Mouse (Mus musculus) adrenal gland, postnatal 25 days (tissue): ENCODE results near the gene Fbxl17. TPM values are rescaled to one million over a fixed set of nuclear protein-coding genes. Genes with fewer than 3 reads are reported as not detected.

Experiments
- DNase-seq: peaks from one replicate; pipeline ENCODE4 v3.0.0; 2021; ENCODE audit warnings: mixed read lengths
- total RNA-seq: library from RNA; stranded (reverse); gene quantifications from 2 replicates; pipeline ENCODE4 v1.2.3, GENCODE M21; 2021

Gene Fbxl17
- total RNA-seq, 1 experiment from 2014 or later, result 42.4 TPM

DNA sequence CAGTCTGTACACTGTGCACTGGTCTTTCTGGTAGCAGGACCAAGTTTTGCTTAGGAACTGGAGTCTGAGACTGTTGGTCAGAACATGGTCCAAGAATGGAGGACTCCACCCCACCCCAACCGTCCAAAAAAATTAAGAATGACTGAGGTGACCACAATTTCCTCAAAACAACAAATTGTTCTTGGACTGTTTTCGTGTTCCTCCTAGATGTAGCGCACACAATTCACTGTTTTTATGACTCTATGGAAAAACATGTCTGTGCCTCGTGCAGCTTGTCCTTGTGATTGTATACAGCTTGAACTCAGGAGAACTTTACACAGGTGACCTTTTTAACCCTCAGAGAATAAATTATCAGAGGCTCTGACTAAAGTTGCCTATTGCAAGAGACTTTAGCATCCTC lies 220.7 kb downstream of the Fbxl17 start:
- no peak for DNase-seq

DNA sequence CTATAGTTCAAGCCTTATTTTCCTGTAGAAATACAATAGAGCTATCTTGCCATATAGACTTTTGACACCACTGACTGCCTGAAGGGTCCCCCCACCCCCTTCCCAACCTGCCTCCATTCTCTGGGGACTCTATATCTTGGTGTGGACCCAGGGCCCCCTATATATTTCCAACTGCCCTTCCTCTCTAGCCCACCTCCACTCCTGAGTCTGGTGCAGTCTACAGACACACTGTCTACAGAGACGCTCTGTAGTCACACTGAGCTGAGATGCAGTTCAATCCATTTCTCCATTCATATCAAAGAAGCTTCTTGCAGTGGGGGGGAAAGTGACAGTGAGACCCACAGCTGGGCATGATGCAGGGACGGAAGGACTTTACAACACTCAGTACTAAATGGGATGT lies 226.5 kb downstream of the Fbxl17 start:
- no peak for DNase-seq

DNA sequence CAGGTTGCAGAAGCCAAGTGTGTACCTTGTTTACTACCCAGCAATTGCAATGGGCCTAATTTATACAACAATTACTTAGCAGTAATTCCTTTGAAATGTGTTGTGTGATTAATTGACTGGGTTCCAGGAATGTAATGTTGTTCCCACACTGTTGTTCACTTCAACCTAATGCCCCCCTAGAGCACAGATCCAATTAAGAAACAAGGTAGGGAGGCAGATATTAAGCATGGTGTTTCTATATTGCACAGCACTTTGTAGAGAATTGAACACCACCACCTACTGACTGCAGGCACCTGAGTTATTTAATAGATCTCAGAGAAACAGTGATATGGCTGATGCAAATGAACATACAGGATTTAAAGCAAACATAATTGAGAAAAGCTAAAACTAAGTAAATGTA lies 226.9 kb downstream of the Fbxl17 start:
- DNase-seq, result no peak

DNA sequence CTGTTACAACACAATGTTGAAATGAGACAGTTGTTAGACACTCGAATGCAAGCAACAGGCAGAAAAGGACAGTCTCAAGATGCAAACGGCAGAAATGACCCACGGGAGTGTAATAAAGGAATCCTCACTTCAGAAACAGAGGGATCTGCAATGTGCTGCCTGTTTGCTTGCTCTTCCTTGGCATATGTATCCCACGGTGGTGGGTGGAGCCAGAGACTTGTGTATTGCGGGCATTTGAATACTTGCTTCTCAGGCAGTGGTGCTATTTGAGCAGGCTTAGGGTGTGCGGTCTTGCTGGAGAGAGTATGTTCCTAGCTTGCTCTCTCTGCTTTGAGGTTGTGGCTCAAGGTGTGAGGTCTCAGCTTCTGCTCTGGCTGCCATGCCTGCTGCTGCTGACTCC lies 228.8 kb downstream of the Fbxl17 start:
- no peak for DNase-seq

DNA sequence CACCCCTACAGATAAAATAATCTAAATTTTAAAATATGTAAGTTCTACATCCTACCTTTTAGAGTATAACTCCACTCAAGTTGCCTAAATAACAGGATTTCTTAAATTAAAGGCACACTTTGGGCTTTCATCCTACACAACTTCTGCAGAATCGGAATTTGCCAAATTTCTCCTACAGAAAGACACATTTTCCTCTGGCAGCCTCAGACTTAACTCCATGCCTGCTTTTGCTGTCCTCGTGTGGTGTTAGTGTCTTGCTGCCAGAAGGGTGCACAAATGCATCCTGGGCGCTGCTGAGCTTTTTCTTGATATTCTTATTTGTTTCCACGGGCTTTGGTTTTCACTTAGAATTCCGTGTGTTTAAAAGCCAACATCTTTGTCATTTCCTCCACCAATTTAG lies 229.3 kb downstream of the Fbxl17 start:
- no peak for DNase-seq

DNA sequence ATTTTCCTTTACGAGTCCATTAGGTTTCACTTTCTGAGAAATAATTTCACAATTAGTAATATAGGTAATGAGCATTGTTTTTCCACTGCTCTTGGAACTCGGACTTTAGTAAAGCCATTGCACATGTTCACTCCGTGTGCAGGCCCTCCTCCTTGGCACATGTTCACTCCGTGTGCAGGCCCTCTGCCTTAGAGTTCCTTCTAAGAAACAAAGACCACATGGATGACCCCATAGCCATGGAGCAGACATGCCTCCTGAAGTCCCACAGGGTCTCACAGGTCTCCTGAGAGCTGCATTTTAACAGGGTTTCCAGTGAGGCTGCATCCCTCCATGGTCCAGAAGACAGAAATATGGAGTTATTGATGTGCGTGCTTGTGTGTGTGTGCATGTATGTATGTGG lies 237.1 kb downstream of the Fbxl17 start:
- DNase-seq, result no peak

DNA sequence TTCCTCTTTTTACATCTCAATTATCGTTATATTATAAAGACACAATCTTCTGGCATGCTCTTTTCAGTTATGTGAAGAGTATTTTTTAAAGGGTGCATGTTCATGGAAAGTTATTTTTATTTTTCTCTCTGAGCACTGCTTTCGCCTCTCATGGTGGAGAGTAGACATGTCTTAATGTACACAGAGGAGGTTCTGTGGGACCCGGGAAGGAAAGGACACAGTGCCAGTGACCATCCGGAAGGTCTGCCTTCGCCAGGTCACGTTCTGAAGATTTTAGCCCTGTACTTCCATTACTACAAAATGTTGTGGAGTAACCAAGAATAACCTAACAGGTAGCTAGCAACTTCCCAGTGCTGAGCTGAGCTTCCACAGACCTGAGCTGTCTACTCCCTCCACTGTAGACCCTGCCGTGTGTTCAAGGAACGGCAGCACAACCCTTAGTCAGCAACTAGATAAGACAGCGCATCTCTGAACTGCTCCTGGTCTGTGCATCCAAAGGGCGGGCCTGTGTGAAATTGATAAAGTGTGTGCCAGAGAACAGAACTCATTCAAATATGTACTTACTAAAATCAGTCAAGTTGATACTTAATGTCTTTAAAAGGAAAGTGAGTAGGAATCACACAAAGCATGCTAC lies 238.2 kb downstream of the Fbxl17 start:
- no peak for DNase-seq

DNA sequence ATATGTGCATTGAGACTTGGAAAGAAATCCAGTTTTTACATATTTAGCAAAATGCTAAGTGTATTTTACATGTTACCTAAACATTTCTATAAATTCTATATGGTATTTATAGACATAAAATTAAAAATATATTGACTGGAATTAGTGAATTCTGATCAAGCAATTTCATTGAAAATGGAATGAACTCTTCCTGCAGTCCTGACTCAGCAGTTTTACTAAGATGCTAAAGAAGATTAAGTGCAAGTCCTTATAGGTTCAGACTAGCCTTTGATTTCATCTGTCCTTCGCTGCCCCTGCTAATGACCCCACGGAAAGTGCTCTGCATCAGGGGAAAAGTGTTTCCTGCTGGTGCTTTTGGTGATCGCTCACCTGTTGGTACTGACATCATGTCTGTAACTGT lies 240.7 kb downstream of the Fbxl17 start:
- DNase-seq, result no peak

DNA sequence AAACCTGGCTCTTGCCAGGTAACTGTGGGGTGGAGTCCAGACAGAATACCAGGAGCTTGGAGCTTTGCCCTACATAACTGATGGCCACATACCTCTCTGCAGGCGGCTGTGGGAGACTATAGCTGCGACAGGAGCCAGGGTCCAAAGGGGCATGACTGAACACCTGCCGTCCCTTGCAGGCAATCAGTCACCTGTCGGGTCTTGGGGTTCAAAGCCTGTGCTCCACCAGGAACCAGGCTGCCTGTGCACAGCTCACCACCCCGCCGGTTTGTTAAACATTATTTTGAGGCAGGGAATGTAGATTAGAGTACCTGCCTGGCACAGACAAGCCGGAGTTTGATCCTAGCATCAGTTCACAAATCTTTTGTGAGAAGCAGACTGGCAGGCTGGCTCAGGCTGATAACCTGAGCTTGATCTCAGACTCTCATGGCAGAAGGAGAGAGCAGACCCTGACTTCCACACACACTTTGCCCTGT lies 253.6 kb downstream of the Fbxl17 start:
- DNase-seq, result no peak

DNA sequence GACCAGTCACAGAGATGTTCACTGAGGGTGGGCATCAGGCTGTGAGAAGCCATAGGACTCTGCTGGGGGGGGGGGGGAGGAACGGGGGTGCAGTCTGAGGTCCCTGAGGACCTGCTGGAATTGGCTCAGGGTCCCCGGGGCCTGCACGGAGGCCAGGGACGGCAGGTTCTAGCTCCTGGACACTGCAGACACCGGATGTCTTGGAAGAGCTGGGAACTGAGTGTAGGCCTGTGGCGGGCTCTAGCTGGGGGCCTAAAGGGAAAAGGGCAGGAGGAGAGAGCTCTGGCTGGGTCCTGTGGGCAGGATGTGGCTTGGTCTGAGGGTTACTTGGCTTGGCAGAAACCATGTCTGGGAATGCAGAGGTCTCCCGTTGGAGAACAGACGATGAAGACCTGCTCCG lies 254.3 kb downstream of the Fbxl17 start:
- DNase-seq, result no peak

DNA sequence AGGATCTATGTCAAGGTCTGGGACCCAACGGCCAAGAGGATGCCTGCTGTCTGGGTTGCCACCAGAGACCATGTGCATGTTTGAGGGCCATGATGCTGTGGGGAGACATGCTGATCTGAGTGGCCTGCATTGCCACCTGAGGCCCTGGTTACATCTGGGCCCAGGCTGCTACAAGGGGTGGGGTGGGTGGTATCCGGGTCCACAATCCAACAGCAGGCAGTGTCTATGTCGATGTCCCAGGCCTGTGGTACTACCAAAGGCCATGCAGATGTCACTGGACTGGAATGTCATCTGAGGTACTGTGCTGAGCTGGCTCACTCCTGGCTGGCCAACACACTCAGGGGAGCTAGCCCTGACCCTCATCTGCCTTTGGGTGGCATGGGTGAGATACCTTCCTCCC lies 257.1 kb downstream of the Fbxl17 start:
- DNase-seq, result no peak

DNA sequence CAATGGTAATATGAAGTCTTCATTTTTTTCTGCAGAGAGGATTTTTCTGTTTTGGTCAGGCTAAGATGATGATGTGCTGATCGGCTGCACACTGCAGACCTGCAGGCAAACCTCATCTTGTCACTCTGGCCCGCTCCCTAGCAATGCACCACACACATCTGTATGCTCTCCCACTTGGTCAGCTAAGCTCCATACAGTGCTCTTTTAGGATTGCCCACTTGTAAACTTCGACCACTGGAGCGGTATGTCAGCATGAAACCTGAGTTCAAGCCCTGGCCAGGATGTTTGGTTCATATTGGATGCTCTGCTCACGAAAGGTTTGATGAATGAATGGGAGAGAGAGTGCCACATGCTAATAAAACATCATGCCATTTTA lies 259.1 kb downstream of the Fbxl17 start:
- DNase-seq, result no peak

DNA sequence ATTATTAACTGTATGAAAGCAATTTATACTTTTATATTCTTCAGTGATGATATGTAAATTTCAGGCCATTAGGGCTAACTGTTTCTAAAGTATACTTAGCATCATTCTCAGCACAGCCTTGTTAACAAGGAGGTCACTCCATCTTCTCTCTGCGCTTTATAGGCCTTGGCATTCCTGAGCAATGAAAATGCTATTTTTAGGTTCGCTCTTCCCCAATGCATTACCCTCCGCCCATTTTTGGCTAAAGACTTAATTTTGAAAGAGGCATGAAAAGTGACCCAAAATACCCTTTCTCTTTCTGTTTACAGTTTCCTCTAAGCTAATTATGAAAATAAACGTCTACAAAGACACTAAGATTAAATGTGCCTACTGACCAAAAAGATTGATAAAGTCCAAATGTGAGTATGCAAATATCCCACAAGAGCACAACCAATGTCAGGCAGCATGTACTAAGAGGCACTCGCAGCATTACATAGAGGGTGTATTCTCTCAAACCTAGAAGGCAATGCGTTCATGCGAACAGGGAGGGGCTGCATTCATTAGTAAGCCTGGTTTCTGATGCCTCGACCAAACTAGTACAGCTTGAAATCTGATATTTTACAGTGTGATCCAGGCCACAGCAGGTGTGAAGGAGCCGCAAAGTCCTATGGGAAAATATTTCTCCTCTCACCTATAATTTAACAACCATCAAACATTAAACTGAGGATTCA lies 259.6 kb downstream of the Fbxl17 start:
- no peak for DNase-seq

DNA sequence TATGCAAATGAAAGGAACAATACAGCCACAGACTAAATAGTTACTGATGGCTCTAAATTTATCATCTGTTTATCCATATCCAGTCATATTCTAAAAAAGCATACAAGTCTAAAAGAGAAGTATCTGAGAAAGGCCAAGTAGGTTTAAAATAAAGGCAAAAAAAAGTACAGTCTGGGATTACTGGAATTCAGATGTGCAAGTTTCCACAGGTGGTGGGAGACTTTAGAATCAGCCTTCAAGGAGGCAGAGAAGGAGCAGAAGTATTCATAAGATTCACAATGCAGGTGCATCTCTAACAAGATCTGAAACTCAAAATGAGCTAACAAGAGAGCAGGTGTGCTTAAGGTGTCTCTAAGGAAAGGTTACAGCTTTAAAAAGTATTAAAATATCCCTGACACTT lies 263.0 kb downstream of the Fbxl17 start:
- DNase-seq, result no peak

DNA sequence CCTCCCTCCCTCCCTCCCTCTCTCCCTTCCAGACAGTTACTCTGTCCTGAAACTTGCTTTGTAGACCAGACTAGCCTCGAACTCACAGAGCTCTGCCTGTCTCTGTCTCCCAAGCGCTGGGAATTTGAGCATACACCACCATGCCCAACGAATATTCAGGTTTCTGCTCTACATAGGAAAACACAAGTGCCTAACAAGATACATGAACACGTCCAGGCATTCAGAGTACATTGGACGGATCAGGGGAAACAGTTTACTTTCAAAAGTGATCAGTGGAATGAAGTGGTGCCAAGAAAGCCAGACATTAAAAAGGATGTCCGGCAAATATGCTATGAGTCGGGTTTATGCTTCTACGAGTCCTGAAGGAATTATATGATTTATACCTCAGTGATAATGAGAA lies 263.6 kb downstream of the Fbxl17 start:
- no peak for DNase-seq

DNA sequence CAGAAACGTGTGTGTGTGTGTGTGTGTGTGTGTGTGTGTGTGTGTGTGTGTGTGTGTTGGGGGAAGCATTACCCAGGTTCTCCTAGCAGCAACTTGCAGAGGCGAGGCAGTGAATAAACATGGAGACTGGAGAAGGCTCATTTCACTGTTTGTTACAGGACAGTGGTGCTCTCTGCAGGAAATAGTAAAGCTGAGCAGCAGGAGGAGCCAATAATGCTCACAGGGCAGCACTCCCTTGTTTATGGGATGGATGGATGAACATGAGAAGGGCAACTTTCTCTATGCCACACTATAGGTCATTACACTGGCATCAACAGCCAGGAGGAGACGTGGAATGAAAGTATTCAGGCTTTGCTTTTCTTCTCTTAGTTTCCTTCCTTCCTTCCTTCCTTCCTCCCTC lies 264.0 kb downstream of the Fbxl17 start:
- DNase-seq, result no peak

DNA sequence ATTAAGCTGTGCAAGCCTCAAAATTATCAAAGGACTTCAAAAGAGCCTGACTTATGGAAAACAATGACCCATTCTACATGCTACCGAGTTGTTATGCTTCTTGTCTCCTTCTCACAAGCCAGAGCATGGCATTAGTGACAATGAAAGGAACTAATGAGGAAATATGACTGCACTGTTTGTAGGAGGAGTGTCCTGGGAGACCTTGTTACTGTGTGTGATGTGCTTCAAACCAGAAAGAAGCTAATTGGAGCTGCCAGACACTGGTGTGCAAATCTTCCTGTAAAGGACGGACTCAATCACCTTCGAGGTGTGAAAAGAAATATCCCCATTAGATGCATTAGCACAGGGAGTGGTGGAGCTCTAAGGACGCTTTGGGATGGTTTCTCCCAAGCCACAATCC lies 270.7 kb downstream of the Fbxl17 start:
- DNase-seq, result no peak

DNA sequence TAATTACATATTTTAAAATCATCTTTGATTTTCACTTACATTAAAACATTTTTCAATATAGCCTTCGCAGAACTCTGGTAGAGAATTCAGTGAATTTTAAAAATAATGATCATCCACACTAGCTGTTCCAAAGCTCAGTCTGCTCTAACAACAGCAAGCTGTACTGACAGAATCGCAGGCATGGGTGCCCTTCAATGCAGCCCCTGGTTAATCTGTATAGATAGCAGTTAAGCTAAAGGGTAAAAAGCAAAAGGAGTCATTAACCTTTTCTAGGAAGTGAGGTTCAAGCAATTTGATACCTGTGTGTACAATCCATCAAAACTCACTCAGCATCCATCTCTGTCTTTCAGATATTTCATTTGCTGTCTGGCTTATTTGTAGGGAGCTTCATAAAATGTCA lies 273.4 kb downstream of the Fbxl17 start:
- no peak for DNase-seq

DNA sequence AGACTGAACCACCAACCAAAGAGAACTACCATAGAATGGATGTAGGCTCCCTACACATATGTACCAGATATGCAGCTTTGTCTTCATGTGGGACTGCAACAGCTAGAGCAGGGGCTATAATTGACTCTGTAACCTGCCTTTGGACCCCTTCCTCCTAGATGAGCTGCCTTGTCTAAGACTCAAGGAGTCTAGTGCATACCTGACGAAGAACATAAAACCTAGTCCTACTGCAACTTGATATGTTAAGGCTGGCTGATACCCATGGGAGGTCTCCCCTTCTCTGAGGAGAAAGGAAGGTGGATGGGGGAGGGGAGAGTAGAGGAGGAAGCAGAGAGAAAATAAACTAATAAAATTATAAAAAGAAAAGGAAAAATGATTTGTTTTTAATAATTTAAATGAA lies 273.9 kb downstream of the Fbxl17 start:
- no peak for DNase-seq

DNA sequence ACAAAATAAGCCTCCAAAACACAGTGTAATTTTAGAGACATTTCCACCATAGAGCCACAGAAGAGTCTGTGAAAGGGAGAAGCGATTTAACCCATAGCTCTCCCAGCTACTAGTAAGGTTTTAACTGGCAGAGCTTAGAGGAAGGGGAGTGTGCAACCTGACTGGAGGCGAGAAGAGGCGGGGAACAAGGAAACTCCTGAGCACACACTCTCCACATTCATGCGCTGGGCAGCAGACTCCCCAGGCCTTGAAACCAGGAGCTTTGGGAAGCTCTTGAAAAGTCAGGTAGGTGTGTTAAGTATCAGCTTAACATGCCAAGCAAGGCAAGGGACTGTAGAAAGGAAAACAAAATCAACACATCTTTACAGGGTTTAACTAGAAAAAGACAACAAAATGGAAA lies 276.1 kb downstream of the Fbxl17 start:
- DNase-seq, result no peak

DNA sequence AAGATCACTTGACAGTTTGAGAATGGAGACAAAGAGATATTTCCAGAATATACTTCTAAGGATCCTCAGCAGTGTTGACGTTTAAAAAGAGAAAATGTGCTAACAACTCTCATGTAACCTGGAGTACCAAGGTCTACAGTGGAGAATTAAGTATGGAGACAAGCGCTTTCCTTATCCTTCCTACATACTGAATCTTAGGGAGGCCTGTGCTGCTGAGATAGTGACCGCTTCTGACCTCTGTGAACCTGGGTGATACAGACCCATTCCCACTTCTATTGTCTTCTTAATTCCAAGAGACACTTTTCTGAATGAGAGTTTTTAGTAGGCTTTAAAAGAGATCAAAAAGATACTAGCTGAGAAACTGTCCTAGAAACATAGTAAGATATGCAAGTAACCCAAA lies 278.2 kb downstream of the Fbxl17 start:
- DNase-seq, result no peak

DNA sequence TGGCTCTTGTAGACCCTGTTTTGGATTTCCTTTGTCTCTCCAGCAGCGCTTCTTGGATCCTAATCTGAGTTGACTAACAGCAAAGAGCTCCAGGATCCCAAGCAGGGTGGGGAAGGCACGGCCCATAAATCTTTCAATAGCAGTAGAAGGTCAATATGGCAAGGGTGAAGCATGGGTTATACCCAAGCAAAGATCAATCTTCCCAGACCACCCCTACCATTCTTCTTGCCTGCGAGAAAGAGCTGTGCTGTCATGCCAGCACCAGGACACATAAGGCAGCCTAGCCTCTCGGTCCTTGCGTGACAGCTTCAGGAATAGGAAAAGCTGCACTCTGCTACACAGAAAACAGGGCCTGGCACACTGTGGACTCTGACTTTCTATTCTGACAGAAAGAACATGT lies 279.0 kb downstream of the Fbxl17 start:
- no peak for DNase-seq

DNA sequence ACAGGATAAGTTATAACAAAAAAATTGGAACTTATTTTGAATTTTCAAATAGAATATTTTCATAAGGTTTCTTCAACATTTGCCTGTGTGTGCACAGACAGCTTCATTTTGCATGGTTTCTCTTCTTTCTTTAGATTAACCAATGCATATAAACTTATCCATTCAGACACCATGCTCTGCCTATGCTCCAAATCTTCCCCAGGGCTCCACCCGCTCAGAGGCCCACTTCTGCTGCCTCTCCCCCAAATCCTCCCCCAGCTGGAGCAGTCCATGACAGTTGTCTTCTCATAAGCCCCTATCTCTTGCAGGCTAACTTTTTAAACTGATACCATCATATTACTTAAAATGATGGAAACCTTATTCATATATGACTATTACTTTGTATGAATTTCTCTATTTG lies 282.8 kb downstream of the Fbxl17 start:
- DNase-seq, result no peak

DNA sequence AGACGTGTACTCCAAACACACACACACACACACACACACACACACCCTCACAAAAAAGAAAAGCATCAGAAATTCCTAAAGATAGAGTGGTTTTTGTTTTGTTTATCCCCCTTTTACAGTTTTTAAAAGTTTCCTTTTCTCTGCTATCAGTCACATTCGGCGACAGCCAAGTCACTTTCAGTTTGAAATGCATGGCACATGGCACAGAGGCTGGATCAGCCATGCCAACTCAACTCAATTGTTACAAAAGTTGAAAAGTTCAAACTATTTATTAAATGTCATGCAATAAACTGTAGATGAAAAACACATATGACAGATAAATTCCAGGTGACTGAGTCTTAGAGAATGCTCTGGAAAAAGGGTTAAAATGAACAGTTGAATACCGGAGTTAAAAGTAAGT lies 287.8 kb downstream of the Fbxl17 start:
- no peak for DNase-seq

DNA sequence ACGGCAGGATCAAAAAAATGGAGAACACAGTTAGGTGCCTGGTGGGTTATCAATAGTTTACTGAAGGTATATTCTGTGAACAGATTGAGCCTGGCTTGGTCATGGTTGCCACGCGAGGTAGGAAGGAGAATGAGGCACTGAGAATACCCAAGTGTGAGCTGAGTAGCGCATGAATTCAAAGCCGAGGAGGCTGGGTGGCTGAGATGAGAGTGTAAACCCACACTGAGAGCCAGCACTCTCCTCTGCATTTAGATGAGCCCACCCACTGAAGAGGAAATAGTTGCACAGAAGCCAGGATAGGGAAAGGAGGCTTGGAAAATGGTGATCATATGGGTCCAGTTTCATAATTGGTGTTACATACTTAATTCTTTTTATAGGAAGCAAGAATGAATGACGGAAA lies 290.7 kb downstream of the Fbxl17 start:
- DNase-seq, result no peak
